Mouse (Mus musculus) E14TG2a.4 (cell line): ENCODE measurements around the gene Dapp1.

Source experiments
- CTCF ChIP-seq: conservative IDR thresholded peaks from 2 replicates; pipeline ENCODE4 v1.5.1; 2014; ENCODE audit warnings: low read length
- NANOG ChIP-seq: IDR thresholded peaks from 2 replicates; pipeline ENCODE4 v1.6.1; 2014; ENCODE audit warnings: borderline replicate concordance, low read length, mixed read lengths
- POU5F1 ChIP-seq: IDR thresholded peaks from 2 replicates; pipeline ENCODE4 v1.6.1; 2014; ENCODE audit warnings: low read length, borderline replicate concordance

DNA sequence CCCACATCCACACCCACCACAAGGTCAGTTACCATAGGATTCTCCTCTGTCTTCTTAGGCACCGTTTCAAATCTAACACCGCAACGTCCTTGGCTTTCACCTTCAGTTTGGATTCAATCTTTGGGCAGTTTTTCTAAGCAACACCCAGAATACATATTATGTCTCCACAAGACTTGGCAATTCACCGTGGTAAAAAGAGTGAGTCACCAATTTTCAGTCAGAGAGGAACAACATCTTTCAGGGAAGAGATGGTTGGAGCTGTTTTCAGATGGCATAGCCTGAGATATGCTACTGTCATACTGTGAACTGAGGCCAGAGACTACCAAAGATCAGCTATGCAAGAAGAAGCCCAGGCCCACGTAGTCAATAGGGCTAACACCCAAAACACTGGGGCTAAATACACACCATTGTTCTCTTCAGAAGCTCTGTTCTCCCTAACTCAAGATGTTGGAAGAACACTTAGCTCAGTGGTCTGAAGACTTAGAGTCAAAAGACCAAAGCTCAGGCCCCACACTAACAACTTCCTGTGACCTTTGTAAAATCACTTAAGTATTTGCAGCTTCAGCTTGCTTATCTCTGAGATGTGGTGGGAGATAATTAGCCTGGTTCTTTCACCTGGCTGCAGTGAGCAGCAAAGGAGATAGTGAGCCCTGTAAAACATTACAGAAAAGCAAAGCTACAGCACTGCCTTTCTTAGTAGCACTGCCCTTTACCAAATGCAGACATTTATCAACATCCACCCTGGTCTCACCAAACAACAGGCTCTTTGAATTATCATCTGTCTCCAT lies 46.4 kb upstream of the Dapp1 start:
- TF ChIP-seq CTCF (no peak), POU5F1 (no peak), NANOG (no peak)
